Mouse (Mus musculus): ENCODE results near the gene Znrd1as. TPM values are rescaled to one million over a fixed set of nuclear protein-coding genes. Genes with fewer than 3 reads are reported as not detected.
"Not testable (repeated sequence)": the region's sequence is repeated elsewhere in the genome, so short reads cannot be mapped to it uniquely, and the experiment has no call there.

Gene Znrd1as
- polyA plus RNA-seq, 1 experiment from 2014 or later = 10.3 TPM

DNA sequence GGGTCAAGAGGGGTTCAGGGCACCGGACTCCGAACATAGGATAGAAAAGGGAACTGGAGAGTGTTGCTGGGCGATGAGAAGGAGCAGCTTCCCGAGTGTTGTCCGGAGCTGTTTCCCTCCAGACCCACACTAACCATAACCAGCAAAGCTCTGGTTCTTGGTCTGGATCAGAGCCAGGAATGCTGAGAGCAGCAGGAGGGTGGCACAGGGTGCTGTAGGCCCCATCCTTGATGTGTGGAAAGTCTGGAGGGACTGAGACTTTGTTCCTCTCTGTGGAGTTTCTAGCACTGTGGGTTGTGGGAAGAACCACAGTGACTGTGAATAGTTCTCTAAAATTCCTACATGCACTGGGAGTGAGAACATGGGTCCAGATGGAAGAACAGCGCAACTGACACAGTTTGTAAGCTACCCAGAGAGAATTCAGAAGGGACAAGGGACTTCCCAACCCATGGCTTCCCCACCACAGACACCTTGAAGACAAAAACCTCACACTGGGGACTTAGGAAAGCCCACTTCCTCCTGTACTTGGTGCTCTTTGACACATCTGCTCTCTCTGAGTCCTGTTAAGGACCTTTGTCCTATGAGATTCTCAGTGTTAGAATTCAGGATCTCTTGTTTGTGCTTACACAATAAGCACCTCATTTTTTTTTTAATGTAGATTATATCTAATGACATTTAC, 12.9 kb downstream of the Znrd1as start:
- ChIA-PET POLR2A (no interaction called here), CTCF (interaction anchor here (0.8 to 1.2 kb wide), 2 partner anchors 11 to 57 kb away, joined by 3 to 4 read pairs; no protein-coding TSS in a partner anchor)
- no peak for TF ChIP-seq CTCF (IDR thresholded peaks at IDR 0.05)
- peaks cover 6% of the 10 kb centered on the region for H3K27me3 ChIP-seq
- ATAC-seq = no peak
- in situ Hi-C loops (cut with MboI; ENCODE audit: low pct_unique_long_range_greater_than_20kb) = no loop called here
- DNase-seq (ENCODE audit: low read depth, low spot score) = no peak

DNA sequence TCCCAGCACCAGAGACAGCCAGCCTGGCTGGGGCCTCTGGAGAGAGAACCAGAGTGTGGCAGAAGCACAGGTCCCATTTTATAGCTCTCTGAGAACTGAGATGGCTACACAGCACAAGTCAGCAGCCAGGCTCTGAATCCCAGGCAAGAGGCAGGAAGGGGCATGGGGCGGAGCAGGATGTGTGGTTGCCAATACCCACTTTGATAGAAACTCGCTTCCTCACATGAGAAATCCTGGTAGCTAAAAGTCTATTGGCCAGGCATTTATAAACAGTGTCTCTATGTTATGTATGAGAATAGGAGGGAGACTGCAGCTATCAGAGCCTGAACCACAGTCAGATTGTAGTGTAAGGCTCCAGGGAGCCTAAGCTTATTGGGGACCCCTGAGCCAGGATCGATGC, 14.4 kb downstream of the Znrd1as start:
- POLR2A ChIA-PET = interaction anchor here (0.7 kb wide), 1 partner anchor 30 kb away, joined by 4 read pairs; no protein-coding TSS in a partner anchor
- CTCF ChIA-PET = no interaction called here
- ATAC-seq = no peak
- DNase-seq (ENCODE audit: low read depth, low spot score) = no peak
- peaks cover 7% of the 10 kb centered on the region for H3K27me3 ChIP-seq
- in situ Hi-C loops (cut with MboI; ENCODE audit: low pct_unique_long_range_greater_than_20kb) = no loop called here
- no peak for TF ChIP-seq CTCF (IDR thresholded peaks at IDR 0.05)

GRCm38 (mm10) chr17:36973271-36973787, 14.9 kb downstream of the Znrd1as start:
- no peak for TF ChIP-seq CTCF (IDR thresholded peaks at IDR 0.05)
- no peak for ATAC-seq
- peaks cover 10% of the 10 kb centered on the region for H3K27me3 ChIP-seq
- ChIA-PET POLR2A (interaction anchor here (0.7 kb wide), 1 partner anchor 29 kb away, joined by 4 read pairs; no protein-coding TSS in a partner anchor), CTCF (no interaction called here)
- no peak for DNase-seq (ENCODE audit: low read depth, low spot score)
- in situ Hi-C loops (cut with MboI; ENCODE audit: low pct_unique_long_range_greater_than_20kb) = no loop called here

GRCm38 (mm10) chr17:36981221-36981813, 22.9 kb downstream of the Znrd1as start, which contains the start of gene 2410137M14Rik:
2410137M14Rik (minus strand) TSS chr17:36981237.
- H3K27me3 ChIP-seq = peaks cover 16% of the 10 kb centered on the region
- in situ Hi-C loops (cut with MboI; ENCODE audit: low pct_unique_long_range_greater_than_20kb) = no loop called here
- CTCF ChIA-PET = interaction anchor here (1.2 to 1.4 kb wide), 2 partner anchors 15 to 88 kb away, joined by 4 read pairs; no protein-coding TSS in a partner anchor
- TF ChIP-seq CTCF (IDR thresholded peaks at IDR 0.05) = no peak
- POLR2A ChIA-PET = interaction anchor here (0.7 kb wide), 1 partner anchor 155 kb away, joined by 5 read pairs; no protein-coding TSS in a partner anchor
- no peak for ATAC-seq
- DNase-seq (ENCODE audit: low read depth, low spot score) = no peak

DNA sequence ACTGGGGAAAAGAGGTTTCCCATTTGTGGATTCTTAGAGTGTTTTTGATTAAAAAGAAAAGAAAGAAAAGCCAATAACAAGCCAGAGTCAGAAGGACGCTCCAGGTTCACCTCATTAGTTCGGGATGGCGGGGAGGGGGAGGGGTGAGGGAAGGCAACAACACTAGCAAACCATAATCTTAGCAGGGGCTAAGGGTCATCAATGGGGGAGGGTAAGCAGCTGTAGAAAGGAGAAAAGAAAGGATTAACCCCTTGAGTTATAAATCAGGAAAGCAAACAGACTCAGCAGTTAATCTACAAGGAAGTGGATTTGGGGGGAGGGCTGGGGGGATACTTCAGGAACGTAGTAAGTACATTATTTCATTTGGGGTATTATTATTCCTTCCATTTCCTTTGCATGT, 23.5 kb downstream of the Znrd1as start:
- DNase-seq (ENCODE audit: low read depth, low spot score) = no peak
- peaks cover 16% of the 10 kb centered on the region for H3K27me3 ChIP-seq
- no peak for ATAC-seq
- no peak for TF ChIP-seq CTCF (IDR thresholded peaks at IDR 0.05)
- ChIA-PET CTCF (interaction anchor here (0.8 to 1.3 kb wide), 4 partner anchors 10 to 89 kb away, joined by 3 to 5 read pairs (median 4); no protein-coding TSS in a partner anchor), POLR2A (interaction anchor here (0.7 kb wide), 1 partner anchor 155 kb away, joined by 5 read pairs; no protein-coding TSS in a partner anchor)
- in situ Hi-C loops (cut with MboI; ENCODE audit: low pct_unique_long_range_greater_than_20kb) = no loop called here

DNA sequence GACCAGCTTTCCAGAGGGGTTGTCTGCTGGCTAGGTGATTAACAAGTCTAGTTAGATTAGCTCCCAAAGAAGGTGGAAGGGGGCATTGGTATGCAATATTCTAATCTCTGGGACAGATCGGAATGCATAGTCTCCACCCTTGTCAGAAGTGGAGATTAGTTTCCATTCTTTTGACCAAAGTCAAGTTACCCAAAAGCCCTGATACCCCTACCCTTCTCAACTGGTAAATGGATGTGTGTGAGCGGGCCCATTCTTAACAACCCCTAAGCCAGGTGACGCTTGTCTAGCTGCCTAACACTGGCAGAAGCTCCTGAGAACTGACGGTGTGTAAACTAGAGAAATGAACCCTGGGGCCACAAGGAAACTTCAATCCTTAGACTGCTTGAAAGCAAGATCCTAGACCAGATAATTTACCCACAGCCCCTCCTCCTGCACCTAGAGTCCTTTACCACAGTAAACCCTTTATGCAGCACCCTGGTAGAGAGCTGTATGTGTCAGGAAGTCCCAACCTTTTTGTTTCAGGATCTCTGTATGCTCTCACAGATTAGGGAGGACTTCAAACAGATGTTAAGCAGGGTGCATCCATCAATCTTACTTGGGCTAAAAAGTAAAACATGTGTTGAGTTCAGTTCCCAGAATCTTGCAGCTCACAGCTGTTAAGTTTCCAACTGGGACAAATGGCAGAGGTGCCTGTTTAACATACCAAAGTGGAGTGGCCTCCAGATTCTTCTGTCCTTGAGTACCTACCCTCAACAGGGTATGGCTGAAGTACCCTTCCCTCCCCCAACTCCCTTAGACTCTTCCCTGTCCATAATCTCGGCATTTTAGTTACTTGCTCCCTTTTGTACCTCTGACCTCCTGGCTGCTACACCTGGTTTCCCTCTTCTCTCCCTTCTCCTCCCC, 24.1 kb downstream of the Znrd1as start:
- in situ Hi-C loops (cut with MboI; ENCODE audit: low pct_unique_long_range_greater_than_20kb) = no loop called here
- no peak for DNase-seq (ENCODE audit: low read depth, low spot score)
- POLR2A ChIA-PET = no interaction called here
- CTCF ChIA-PET = interaction anchor here (0.8 to 1.3 kb wide), 4 partner anchors 11 to 90 kb away, joined by 3 to 5 read pairs (median 4); no protein-coding TSS in a partner anchor
- H3K27me3 ChIP-seq = peaks cover 16% of the 10 kb centered on the region
- no peak for TF ChIP-seq CTCF (IDR thresholded peaks at IDR 0.05)
- no peak for ATAC-seq

- DNase-seq (ENCODE audit: low read depth, low spot score) (no peak), ATAC-seq (no peak)
- no peak for TF ChIP-seq CTCF (IDR thresholded peaks at IDR 0.05)
- ChIA-PET CTCF (no interaction called here), POLR2A (no interaction called here)
- in situ Hi-C loops (cut with MboI; ENCODE audit: low pct_unique_long_range_greater_than_20kb) = no loop called here
- peaks cover 7% of the 10 kb centered on the region for H3K27me3 ChIP-seq
These were observed 30.1 kb downstream of the Znrd1as start for GRCm38 (mm10) chr17:36988475-36988874.

DNA sequence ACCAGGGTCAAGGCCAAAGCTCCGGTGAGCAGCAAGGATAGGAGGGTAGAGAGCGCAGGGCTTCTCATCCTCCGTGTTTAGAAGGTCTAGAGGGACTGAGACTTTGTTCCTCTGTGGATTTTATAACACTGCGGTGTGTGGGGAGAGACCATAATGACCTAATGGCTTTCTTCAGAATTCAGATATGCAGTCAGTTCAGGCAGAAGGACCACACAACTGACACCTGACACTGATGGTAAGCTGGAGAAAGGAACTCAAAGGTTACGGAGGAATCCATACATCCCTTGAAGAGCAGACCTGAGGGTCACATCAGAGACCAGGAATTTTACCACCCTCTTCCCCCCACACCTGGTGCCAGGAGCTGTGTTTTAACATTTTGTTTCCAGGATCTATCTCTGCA, 31.0 kb downstream of the Znrd1as start, which contains the start of gene H2-M5:
Gene H2-M5, minus strand, starts transcription at position 101 of the 400 bp plus-strand sequence.
- H3K27me3 ChIP-seq = peaks cover 7% of the 10 kb centered on the region
- ATAC-seq (no peak), DNase-seq (ENCODE audit: low read depth, low spot score) (no peak)
- ChIA-PET CTCF (no interaction called here), POLR2A (no interaction called here)
- TF ChIP-seq CTCF (IDR thresholded peaks at IDR 0.05) = no peak
- in situ Hi-C loops (cut with MboI; ENCODE audit: low pct_unique_long_range_greater_than_20kb) = no loop called here

- in situ Hi-C loops (cut with MboI; ENCODE audit: low pct_unique_long_range_greater_than_20kb); DNase-seq (ENCODE audit: low read depth, low spot score); POLR2A ChIA-PET; CTCF ChIA-PET; ATAC-seq; H3K27me3 ChIP-seq: not testable (repeated sequence)
These were observed 32.2 kb downstream of the Znrd1as start for GRCm38 (mm10) chr17:36990630-36991029.
